Comparison of ENCODE assay signal across 15 mouse cellular contexts in genomic region chr6:71744934-71745333, GRCm38 (mm10). TPM values are rescaled to one million over a fixed set of nuclear protein-coding genes. Genes with fewer than 3 reads are reported as not detected.
DNase-seq lines count a peak whose midpoint lies in the region; ATAC-seq lines count a peak whose summit lies in the region.
"Had no signal": no experiment of that assay in that cellular context is flagged by ENCODE, and none has a peak within 500 bp of the region (broad histone marks: within the 10 kb centered on the region; RNA-seq: fewer than 3 reads in every experiment).

No protein-coding gene starts in this region.

- DNase-seq in right cerebral cortex, adult 18-20 months, result peak; percentile 41
- DNase-seq in right cerebral cortex, postnatal 10 days (ENCODE audit: low spot score in 2 of 2), result no peak
- peak; percentile 60 for DNase-seq in Muller cell, postnatal 12 days (ENCODE audit: inconsistent ontology term)
- no peak for DNase-seq in gastrocnemius, adult 8-10 months (ENCODE audit: low spot score in 2 of 2)
- DNase-seq in cerebellum, adult 18-20 months, result no peak
- DNase-seq in retina, postnatal 1 day, result no peak
- DNase-seq: adrenal gland, adult 8-10 months; cerebellum, adult 11-12 months; cerebellum, postnatal 10 days; forebrain, postnatal 0 days; gastrocnemius, postnatal 14 days had no signal

- peak; percentile 47 for ATAC-seq in megakaryocyte progenitor cell, adult 5-6 weeks (replicated peaks; ENCODE audit: poor library complexity)
- ATAC-seq: forebrain, embryonic 13.5 days; forebrain, postnatal 0 days; inflammation-experienced regulatory T-cells, adult 6 months; intestine, postnatal 0 days had no signal

RNA-seq across cellular contexts. Expression of gene Reep1, which starts 37.6 kb away (rescaled TPM):
- total RNA-seq in megakaryocyte progenitor cell, adult 5-6 weeks (2015), result 0.32 and 1.1 TPM in 2 replicates
- 0.71 and 1.0 TPM in 2 replicates for total RNA-seq in megakaryocyte progenitor cell, adult 5-6 weeks (2017)
- total RNA-seq in gastrocnemius, adult 8-10 months (2022), result 10 to 100 TPM; 58.1 to 89.1 (median 69.7) TPM

Comparison
In these comparisons a context has a peak if more than half of its experiments do, and no peak if none do; other contexts are left out.
1. DNase-seq: peak in right cerebral cortex, adult 18-20 months (single experiment) and Muller cell, postnatal 12 days (single experiment); none in right cerebral cortex, postnatal 10 days (0 of 2), gastrocnemius, adult 8-10 months (0 of 2), cerebellum, adult 18-20 months (0 of 2) and retina, postnatal 1 day (single experiment).
2. RNA of gene Reep1, which starts 37.6 kb away (total RNA-seq): 58.1 to 89.1 TPM in gastrocnemius, adult 8-10 months; 0.32 to 1.1 TPM in megakaryocyte progenitor cell, adult 5-6 weeks; every median in the first group is over 10 times any median in the second.